In genomic region chr4:154171151-154171930, GRCm38 (mm10) we compare ENCODE assay signal across 9 mouse cellular contexts. TPM values are rescaled to one million over a fixed set of nuclear protein-coding genes. Genes with fewer than 3 reads are reported as not detected.
DNase-seq lines count a peak whose midpoint lies in the region; ATAC-seq and TF ChIP-seq lines count a peak whose summit lies in the region.
"Had no signal": no experiment of that assay in that cellular context is flagged by ENCODE, and none has a peak within 500 bp of the region (broad histone marks: within the 10 kb centered on the region; RNA-seq: fewer than 3 reads in every experiment).

No protein-coding gene starts in this region.

- no peak for DNase-seq in kidney, adult 2 months
- no peak for DNase-seq in kidney, adult 9 months
- no peak for DNase-seq in testis, postnatal 14 days (ENCODE audit: low spot score)
- no peak for DNase-seq in adrenal gland, adult 8-10 months

- no peak for TF ChIP-seq CTCF in kidney, adult 2 months (conservative IDR thresholded peaks at IDR 0.05; ENCODE audit: insufficient read depth, insufficient read length, low read depth, low read length)

- peak; percentile 30 for ATAC-seq in forebrain, embryonic 15.5 days (replicated peaks)
- no peak for ATAC-seq in limb, embryonic 15.5 days (ENCODE audit: insufficient number of reproducible peaks, low FRiP score, low TSS enrichment, low read depth)
- peak; percentile 42 for ATAC-seq in neural tube, embryonic 14.5 days (ENCODE audit: low read depth)
- ATAC-seq in megakaryocyte, adult 5-6 weeks (ENCODE audit: poor library complexity, severe bottlenecking) = no peak

- H3K4me1 ChIP-seq in kidney, adult 2 months (ENCODE audit: control insufficient read depth, insufficient read depth, low read length) = no peaks in the 10 kb centered on the region
- H3K4me1 ChIP-seq in forebrain, embryonic 15.5 days = peaks cover 20% of the 10 kb centered on the region
- H3K4me1 ChIP-seq in limb, embryonic 15.5 days = peaks cover 54% of the 10 kb centered on the region
- H3K4me1 ChIP-seq in neural tube, embryonic 14.5 days (ENCODE audit: control insufficient read depth, insufficient read depth, low read length) = peaks cover 5% of the 10 kb centered on the region

- peak overlapping the region; percentile 97 for H3K4me2 ChIP-seq in forebrain, embryonic 15.5 days (replicated peaks)
- H3K4me2 ChIP-seq in limb, embryonic 15.5 days = peak overlapping the region; percentile 99
- peak overlapping the region; percentile 92 for H3K4me2 ChIP-seq in neural tube, embryonic 14.5 days (ENCODE audit: low read depth, low read length)

- no peaks in the 10 kb centered on the region for H3K36me3 ChIP-seq in kidney, adult 2 months (ENCODE audit: control insufficient read depth, insufficient read depth, low read length)
- H3K36me3 ChIP-seq in forebrain, embryonic 15.5 days = no peaks in the 10 kb centered on the region
- H3K36me3 ChIP-seq in limb, embryonic 15.5 days = no peaks in the 10 kb centered on the region
- H3K36me3 ChIP-seq in neural tube, embryonic 14.5 days (ENCODE audit: control insufficient read depth, insufficient read depth, low read length) = no peaks in the 10 kb centered on the region

- peak overlapping the region; percentile 50 for H3K9ac ChIP-seq in forebrain, embryonic 15.5 days (replicated peaks)
- H3K9ac ChIP-seq in limb, embryonic 15.5 days = peak overlapping the region; percentile 44
- peak overlapping the region; percentile 41 for H3K9ac ChIP-seq in neural tube, embryonic 14.5 days (replicated peaks; ENCODE audit: low read depth, low read length)

- 7% methylated on average over 37 of the region's 37 CpGs for WGBS in kidney, adult 2 months
- WGBS in forebrain, embryonic 15.5 days = 2% methylated on average over 37 of the region's 37 CpGs
- WGBS in limb, embryonic 15.5 days = 1% methylated on average over 37 of the region's 37 CpGs
- under 1% methylated on average over 37 of the region's 37 CpGs for WGBS in neural tube, embryonic 14.5 days

- TF ChIP-seq POLR2A in kidney, adult 2 months (IDR thresholded peaks at IDR 0.05; ENCODE audit: low read depth, low read length) = no peak

- no peak overlapping the region for H3K27ac ChIP-seq in kidney, adult 2 months (ENCODE audit: insufficient read depth, low read depth, low read length)
- H3K27ac ChIP-seq in forebrain, embryonic 15.5 days (replicated peaks) = no peak overlapping the region
- H3K27ac ChIP-seq in limb, embryonic 15.5 days = peak overlapping the region; percentile 67
- H3K27ac ChIP-seq in neural tube, embryonic 14.5 days (ENCODE audit: low read depth, low read length) = no peak overlapping the region

- H3K27me3 ChIP-seq in kidney, adult 2 months (replicated peaks; ENCODE audit: control insufficient read depth, insufficient read depth, low read length) = peaks cover 1% of the 10 kb centered on the region; the same call in 1 of the 2 replicates
- H3K27me3 ChIP-seq in forebrain, embryonic 15.5 days = peaks cover 21% of the 10 kb centered on the region; the same call in 1 of the 2 replicates
- peaks cover 34% of the 10 kb centered on the region for H3K27me3 ChIP-seq in limb, embryonic 15.5 days
- H3K27me3 ChIP-seq in neural tube, embryonic 14.5 days (ENCODE audit: control insufficient read depth, insufficient read depth, low read length) = peaks cover 38% of the 10 kb centered on the region

- no peaks in the 10 kb centered on the region for H3K9me3 ChIP-seq in forebrain, embryonic 15.5 days
- H3K9me3 ChIP-seq in limb, embryonic 15.5 days = no peaks in the 10 kb centered on the region
- H3K9me3 ChIP-seq in neural tube, embryonic 14.5 days (ENCODE audit: control insufficient read depth, low read length) = no peaks in the 10 kb centered on the region

- H3K4me3 ChIP-seq in kidney, adult 2 months (ENCODE audit: insufficient read depth, low read depth, low read length) = peak overlapping the region; percentile 40; the same call in 1 of the 2 replicates
- H3K4me3 ChIP-seq in forebrain, embryonic 15.5 days = peak overlapping the region; percentile 56
- peak overlapping the region; percentile 64 for H3K4me3 ChIP-seq in limb, embryonic 15.5 days
- H3K4me3 ChIP-seq in neural tube, embryonic 14.5 days (ENCODE audit: low read depth, low read length) = peak overlapping the region; percentile 42

RNA-seq across cellular contexts. Expression of gene Megf6, which starts 0.8 kb away (rescaled TPM):
- polyA plus RNA-seq in kidney, adult 2 months (2012; rRNA removed) = 0.55 and 1.2 TPM in 2 replicates
- 6.4 TPM in 2 replicates for polyA plus RNA-seq in forebrain, embryonic 15.5 days (2015; fragmentation: Nextera tagmentation; extraction: Ambion mirVana)
- 104 and 110 TPM in 2 replicates for polyA plus RNA-seq in limb, embryonic 15.5 days (2015; fragmentation: Nextera tagmentation; extraction: Ambion mirVana)
- 5.0 and 13.1 TPM in 2 replicates for polyA plus RNA-seq in neural tube, embryonic 14.5 days (2014; fragmentation: Nextera tagmentation; extraction: Ambion mirVana)
- not detected in 2 replicates for total RNA-seq in megakaryocyte, adult 5-6 weeks (2015)
- 0.04 TPM in 1 of 2 replicates, not detected in the other for total RNA-seq in megakaryocyte, adult 5-6 weeks (2017)
- 1 to 10 TPM; 1.2 to 3.8 (median 2.9) TPM for total RNA-seq in adrenal gland, adult 8-10 months (2022)
- total RNA-seq: CH12.LX had no signal

RNA-seq across cellular contexts. Expression of gene Tprgl, which starts 10.9 kb away (rescaled TPM):
- 173 and 177 TPM in 2 replicates for polyA plus RNA-seq in kidney, adult 2 months (2012; rRNA removed)
- polyA plus RNA-seq in forebrain, embryonic 15.5 days (2015; fragmentation: Nextera tagmentation; extraction: Ambion mirVana) = 164 and 171 TPM in 2 replicates
- 149 and 157 TPM in 2 replicates for polyA plus RNA-seq in limb, embryonic 15.5 days (2015; fragmentation: Nextera tagmentation; extraction: Ambion mirVana)
- polyA plus RNA-seq in neural tube, embryonic 14.5 days (2014; fragmentation: Nextera tagmentation; extraction: Ambion mirVana) = 184 and 208 TPM in 2 replicates
- total RNA-seq in megakaryocyte, adult 5-6 weeks (2015) = 75.5 and 90.9 TPM in 2 replicates
- 52.4 and 57.3 TPM in 2 replicates for total RNA-seq in megakaryocyte, adult 5-6 weeks (2017)
- total RNA-seq in adrenal gland, adult 8-10 months (2022) = 100 to 1,000 TPM; 186 to 217 (median 196) TPM

RNA-seq across cellular contexts. Expression of gene Wrap73, which starts 29.2 kb away (rescaled TPM):
- polyA plus RNA-seq in kidney, adult 2 months (2012; rRNA removed) = 18.4 and 18.7 TPM in 2 replicates
- 58.3 and 62.1 TPM in 2 replicates for polyA plus RNA-seq in forebrain, embryonic 15.5 days (2015; fragmentation: Nextera tagmentation; extraction: Ambion mirVana)
- 38.5 and 39.9 TPM in 2 replicates for polyA plus RNA-seq in limb, embryonic 15.5 days (2015; fragmentation: Nextera tagmentation; extraction: Ambion mirVana)
- 37.3 and 39.5 TPM in 2 replicates for polyA plus RNA-seq in neural tube, embryonic 14.5 days (2014; fragmentation: Nextera tagmentation; extraction: Ambion mirVana)
- 9.6 and 9.8 TPM in 2 replicates for total RNA-seq in megakaryocyte, adult 5-6 weeks (2015)
- 3.6 and 5.3 TPM in 2 replicates for total RNA-seq in megakaryocyte, adult 5-6 weeks (2017)
- 10 to 100 TPM; 21.6 to 28.6 (median 22.8) TPM for total RNA-seq in adrenal gland, adult 8-10 months (2022)

RNA-seq across cellular contexts. Expression of gene Trp73, which starts 31.3 kb away (rescaled TPM):
- polyA plus RNA-seq in kidney, adult 2 months (2012; rRNA removed) = 0.03 TPM in 2 replicates
- 5.6 and 5.9 TPM in 2 replicates for polyA plus RNA-seq in forebrain, embryonic 15.5 days (2015; fragmentation: Nextera tagmentation; extraction: Ambion mirVana)
- 3.4 and 3.9 TPM in 2 replicates for polyA plus RNA-seq in limb, embryonic 15.5 days (2015; fragmentation: Nextera tagmentation; extraction: Ambion mirVana)
- polyA plus RNA-seq in neural tube, embryonic 14.5 days (2014; fragmentation: Nextera tagmentation; extraction: Ambion mirVana) = not detected in 2 replicates
- not detected in 2 replicates for total RNA-seq in megakaryocyte, adult 5-6 weeks (2015)
- total RNA-seq in megakaryocyte, adult 5-6 weeks (2017) = not detected in 2 replicates
- total RNA-seq in adrenal gland, adult 8-10 months (2022) = under 1 TPM in 1 of 4 experiments, not detected in 3; 0.22 TPM

Comparison
In these comparisons a context has a peak if more than half of its experiments do, and no peak if none do; other contexts are left out.
1. ATAC-seq: peak in forebrain, embryonic 15.5 days (single experiment) and neural tube, embryonic 14.5 days (single experiment); none in limb, embryonic 15.5 days (single experiment) and megakaryocyte, adult 5-6 weeks (single experiment).
2. Peak in every context shown above with its lines, with median percentiles within 50 percentile points of each other: H3K4me3 ChIP-seq, H3K4me2 ChIP-seq and H3K9ac ChIP-seq.